Mouse (Mus musculus) G1E-ER4 (cell line): ENCODE measurements around the gene Dst. TPM values are rescaled to one million over a fixed set of nuclear protein-coding genes. Genes with fewer than 3 reads are reported as not detected.

Source experiments
- GATA1 ChIP-seq: IDR thresholded peaks from one replicate; pipeline ENCODE4 v1.8.0; 2012; ENCODE audit warnings: low read length, inconsistent platforms
- polyA plus RNA-seq: library from polyadenylated mRNA; stranded (reverse); fragments of >175 nt; gene quantifications from 2 replicates; pipeline ENCODE4 v1.2.3, GENCODE M21; 2012

Dst gene
- polyA plus RNA-seq, 1 experiment = not detected

DNA sequence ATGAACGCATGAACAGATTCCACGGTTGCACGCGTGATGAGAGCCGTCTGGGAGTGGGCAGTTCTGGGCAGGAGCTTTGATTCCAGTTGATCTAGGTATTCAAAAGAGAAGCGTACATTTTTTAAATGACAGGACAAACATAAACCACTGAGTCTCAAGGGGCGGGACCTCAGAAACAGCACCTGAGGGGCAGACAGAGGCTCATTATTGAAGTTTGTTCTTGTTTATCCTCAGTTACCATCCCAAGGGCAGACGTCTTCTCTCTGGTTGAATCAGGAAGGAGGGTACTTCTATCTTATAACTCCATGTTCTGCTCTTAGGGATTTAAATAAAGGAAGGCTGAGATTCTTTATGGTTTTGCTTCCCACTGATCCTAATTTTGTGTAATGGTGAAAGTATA, 199.1 kb downstream of the Dst start:
- TF ChIP-seq GATA1 = no peak

DNA sequence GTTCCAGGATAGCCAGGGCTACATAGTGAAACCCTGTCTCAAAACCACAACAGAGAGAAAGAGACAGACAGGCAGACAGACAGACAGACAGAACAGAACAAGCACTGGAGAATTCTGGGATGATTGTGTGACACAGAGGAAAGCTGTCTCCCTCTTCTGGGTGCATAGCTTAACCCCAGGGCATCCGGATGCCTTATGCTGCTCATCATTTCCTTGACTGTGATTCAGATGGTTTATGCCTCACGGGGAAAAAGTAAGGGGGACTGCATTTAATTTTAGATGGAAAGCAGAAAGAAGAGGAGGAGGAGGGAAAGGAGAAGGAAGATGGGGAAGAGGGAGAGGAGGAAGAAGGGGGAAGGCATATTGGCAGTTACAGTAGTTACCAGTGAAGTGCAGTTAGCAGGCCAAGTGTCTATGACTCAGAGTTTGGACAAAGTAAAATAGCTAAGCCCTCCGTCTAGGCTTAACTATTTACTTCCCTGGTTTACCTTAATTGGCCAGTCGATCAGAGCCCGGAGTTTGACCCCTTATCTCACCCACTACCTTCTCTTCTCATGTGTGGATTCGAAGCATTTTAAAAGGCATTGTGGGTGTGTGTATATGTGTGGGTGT, 201.7 kb downstream of the Dst start:
- no peak for TF ChIP-seq GATA1

DNA sequence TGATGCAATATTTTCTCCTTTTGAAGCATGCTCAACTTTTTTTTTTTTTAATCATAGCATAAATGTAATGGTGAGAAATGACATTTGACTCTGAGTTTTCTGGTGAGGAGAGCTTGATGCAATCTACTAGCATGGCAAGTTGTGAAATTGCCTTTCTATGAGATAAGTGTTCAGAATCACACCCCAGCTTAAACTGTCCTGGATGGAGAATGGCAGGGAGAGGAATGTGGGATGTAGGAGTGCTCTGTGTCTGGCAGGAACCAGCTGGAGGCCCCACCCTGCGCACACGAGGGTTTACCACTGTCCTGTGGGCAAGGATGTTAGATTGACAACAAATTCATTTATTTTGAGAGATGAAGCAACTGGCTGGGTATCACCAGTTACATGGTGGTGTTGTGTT, 202.8 kb downstream of the Dst start:
- no peak for TF ChIP-seq GATA1

GRCm38 (mm10) chr1:34111954-34112353, 203.9 kb downstream of the Dst start:
- TF ChIP-seq GATA1 = no peak

- no peak for TF ChIP-seq GATA1
Observed at GRCm38 (mm10) chr1:34116444-34116843, 208.4 kb downstream of the Dst start.

- TF ChIP-seq GATA1 = no peak
Observed at GRCm38 (mm10) chr1:34117056-34117455, 209.0 kb downstream of the Dst start.

DNA sequence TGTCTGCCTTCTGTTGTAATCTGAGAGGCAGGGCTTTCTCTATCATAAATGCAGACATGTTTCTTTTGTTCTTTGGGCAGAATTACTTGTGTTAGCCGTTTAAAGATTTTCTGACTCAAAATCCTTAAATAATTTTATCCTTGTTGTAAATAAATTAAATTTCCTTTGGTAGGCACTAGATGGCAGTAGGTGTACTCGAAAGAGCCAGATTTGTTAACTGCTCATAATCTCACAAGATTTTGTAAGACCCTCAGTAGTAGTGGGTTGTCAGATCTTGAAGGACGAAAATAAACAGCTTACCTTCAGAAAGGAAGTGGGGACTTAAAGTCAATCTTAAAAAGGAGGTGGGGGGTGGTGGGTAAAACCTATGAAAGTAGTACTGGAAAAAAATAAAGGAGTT, 209.7 kb downstream of the Dst start:
- TF ChIP-seq GATA1 = no peak

- no peak for TF ChIP-seq GATA1
Observed at GRCm38 (mm10) chr1:34120066-34120465, 212.0 kb downstream of the Dst start.

DNA sequence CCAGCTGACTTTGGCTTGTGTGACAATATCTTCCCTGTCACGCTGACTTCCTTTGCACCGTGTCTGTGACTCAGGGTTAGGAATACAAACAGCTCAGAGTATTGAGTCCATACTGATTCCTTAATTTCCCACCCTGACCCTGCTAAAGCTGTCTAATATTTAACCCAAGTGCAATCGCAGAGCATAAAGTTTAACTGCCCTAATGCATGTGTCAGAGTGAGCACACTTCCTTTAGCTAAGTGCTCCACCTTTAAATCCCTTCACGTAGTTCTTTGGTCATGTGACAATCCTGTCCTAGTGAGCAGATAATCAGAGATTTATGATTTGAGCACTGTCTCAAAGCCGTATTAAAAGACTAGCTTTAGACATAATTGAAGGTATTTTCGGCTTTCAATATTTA, 212.6 kb downstream of the Dst start:
- TF ChIP-seq GATA1 = no peak

GRCm38 (mm10) chr1:34121157-34122015, 213.4 kb downstream of the Dst start:
- TF ChIP-seq GATA1 = no peak

GRCm38 (mm10) chr1:34122198-34122597, 214.2 kb downstream of the Dst start:
- no peak for TF ChIP-seq GATA1

DNA sequence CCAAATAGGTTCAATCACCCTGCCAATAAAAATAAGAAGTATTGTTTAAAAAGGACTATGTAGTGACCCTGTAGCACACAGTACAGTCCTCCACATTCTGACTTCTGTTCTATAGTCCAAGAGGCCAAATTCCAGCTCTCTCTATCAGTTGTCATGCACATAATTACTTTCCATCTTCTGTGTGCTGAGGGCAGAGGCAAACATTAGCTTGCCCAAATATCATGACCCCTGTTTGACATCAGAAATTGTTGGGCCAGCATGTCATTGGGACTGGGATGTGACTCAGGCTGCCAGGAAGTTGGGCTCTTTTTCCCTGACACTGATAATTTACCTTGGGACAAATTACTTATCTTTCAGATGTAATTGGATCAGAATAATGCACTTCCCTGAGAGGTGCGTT, 214.9 kb downstream of the Dst start:
- no peak for TF ChIP-seq GATA1

GRCm38 (mm10) chr1:34123334-34123733, 215.3 kb downstream of the Dst start:
- no peak for TF ChIP-seq GATA1

DNA sequence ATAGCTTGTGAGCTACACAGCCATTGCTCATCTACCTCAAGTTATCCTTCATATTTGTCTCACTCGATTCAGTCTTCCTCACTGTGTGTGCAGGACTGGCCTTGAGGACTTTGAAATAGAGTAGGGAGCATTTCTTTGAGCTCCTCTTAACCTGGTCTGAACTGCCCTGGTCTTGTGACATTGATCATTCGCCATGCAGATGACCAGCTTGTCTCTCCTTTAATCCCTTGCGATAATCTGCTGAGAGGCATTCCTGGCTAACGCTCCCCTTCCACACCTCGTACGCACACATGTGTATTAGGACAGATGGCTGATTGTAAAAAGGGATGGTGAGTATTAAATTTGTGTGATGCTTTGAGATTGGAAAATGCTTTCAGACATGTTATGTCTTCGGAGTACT, 216.4 kb downstream of the Dst start:
- TF ChIP-seq GATA1 = no peak

- TF ChIP-seq GATA1 = no peak
Observed at GRCm38 (mm10) chr1:34125148-34125547, 217.1 kb downstream of the Dst start.

GRCm38 (mm10) chr1:34127714-34128474, 219.9 kb downstream of the Dst start:
- TF ChIP-seq GATA1 = no peak
